Mouse (Mus musculus): ENCODE data around the gene Ctsm. TPM values are rescaled to one million over a fixed set of nuclear protein-coding genes. Genes with fewer than 3 reads are reported as not detected.

Ctsm gene
- polyA plus RNA-seq (2017; shearing (Covaris generic)) = not detected

DNA sequence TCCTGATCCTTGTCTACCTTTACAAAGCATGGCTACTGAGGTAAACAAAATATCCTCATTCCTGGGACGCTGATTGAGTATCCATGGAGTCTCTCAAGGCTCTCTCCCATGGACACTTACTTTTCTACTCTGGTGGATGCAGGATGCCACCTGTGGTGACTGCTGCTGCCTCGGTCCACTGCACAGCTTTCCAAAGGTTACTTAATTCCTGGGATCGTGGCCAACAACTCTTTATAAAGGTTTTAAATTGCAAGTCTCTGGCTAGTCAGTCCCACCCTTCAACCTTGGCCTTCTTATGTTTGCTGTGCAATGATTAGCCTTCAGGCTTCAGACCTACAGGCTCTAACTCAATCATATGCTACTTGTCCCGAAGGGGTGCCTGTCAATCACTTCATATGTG is at the start of gene Ctsm:
Gene Ctsm, minus strand, starts transcription at position 209 of the 400 bp plus-strand sequence.

GRCm38 (mm10) chr13:61570027-61570426 is 28.4 kb upstream of the Ctsm start, which contains the start of gene Cts3:
Gene Cts3 (minus strand): TSS chr13:61570127.

DNA sequence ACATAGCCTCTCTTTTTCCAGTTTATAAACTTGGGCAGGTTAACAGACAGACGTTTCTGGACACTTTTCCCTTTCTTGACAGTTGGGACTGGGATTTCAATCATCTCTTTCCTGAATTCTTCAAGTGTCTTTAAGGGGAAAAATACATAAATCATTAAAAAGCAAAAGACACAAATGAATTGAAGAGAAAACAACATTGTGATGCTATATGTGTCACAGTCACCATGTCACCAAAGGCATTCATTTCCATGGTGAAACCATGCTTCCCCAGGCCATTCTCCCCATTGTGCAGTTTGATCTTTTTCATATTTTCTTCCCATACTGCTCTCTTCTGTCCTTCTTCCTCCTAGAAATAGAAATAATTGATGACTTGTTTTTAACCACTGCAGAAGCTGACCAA is 26.4 kb upstream of the Ctsm start, which contains the start of gene Gm49352:
Gene Gm49352, minus strand, starts transcription at position 101 of the 400 bp plus-strand sequence.

Other genes with a start within 250 kb of the Ctsm start
- gene Cts7, start 183.6 kb downstream of the Ctsm start, polyA plus RNA-seq (2017; shearing (Covaris generic)) = not detected
- not detected for gene Gm49352, start 26.3 kb upstream of the Ctsm start, polyA plus RNA-seq (2017; shearing (Covaris generic))
- gene Cts3, start 28.3 kb upstream of the Ctsm start, polyA plus RNA-seq (2017; shearing (Covaris generic)) = not detected

All from CD4-positive, CD25-positive, alpha-beta regulatory T cell, adult 9 weeks (primary cell).